Mouse (Mus musculus): ENCODE results near the gene Rbpjl.

Rbpjl gene

GRCm38 (mm10) chr2:164402906-164403305 is at the start of gene Rbpjl:
TSS of gene Rbpjl (plus strand) at chr2:164403141.
- in situ Hi-C loops (cut with MboI; ENCODE audit: low pct_unique_long_range_greater_than_20kb in 1 of 2, low sequenced_read_pairs in 2 of 2, unreplicated experiment in 1 of 2) = no loop called here

- in situ Hi-C loops (cut with MboI; ENCODE audit: low pct_unique_long_range_greater_than_20kb in 1 of 2, low sequenced_read_pairs in 2 of 2, unreplicated experiment in 1 of 2) = loop anchor here in 1 of 2 experiments (10.0 kb wide), 1 partner anchor 249 kb away; no protein-coding TSS in a partner anchor
These were observed 49.6 kb upstream of the Rbpjl start for GRCm38 (mm10) chr2:164353356-164353755.

- in situ Hi-C loops (cut with MboI; ENCODE audit: low pct_unique_long_range_greater_than_20kb in 1 of 2, low sequenced_read_pairs in 2 of 2, unreplicated experiment in 1 of 2) = loop anchor here in 1 of 2 experiments (10.0 kb wide), 1 partner anchor 252 kb away; no protein-coding TSS in a partner anchor
These were observed 46.6 kb upstream of the Rbpjl start for GRCm38 (mm10) chr2:164356177-164356967.

GRCm38 (mm10) chr2:164358373-164358772 is 44.6 kb upstream of the Rbpjl start:
- in situ Hi-C loops (cut with MboI; ENCODE audit: low pct_unique_long_range_greater_than_20kb in 1 of 2, low sequenced_read_pairs in 2 of 2, unreplicated experiment in 1 of 2) = loop anchor here in 1 of 2 experiments (10.0 kb wide), 1 partner anchor 254 kb away; no protein-coding TSS in a partner anchor

GRCm38 (mm10) chr2:164359031-164359430 is 43.9 kb upstream of the Rbpjl start:
- in situ Hi-C loops (cut with MboI; ENCODE audit: low pct_unique_long_range_greater_than_20kb in 1 of 2, low sequenced_read_pairs in 2 of 2, unreplicated experiment in 1 of 2) = loop anchor here in 1 of 2 experiments (10.0 kb wide), 1 partner anchor 254 kb away; no protein-coding TSS in a partner anchor

GRCm38 (mm10) chr2:164359668-164360067 is 43.3 kb upstream of the Rbpjl start:
- in situ Hi-C loops (cut with MboI; ENCODE audit: low pct_unique_long_range_greater_than_20kb in 1 of 2, low sequenced_read_pairs in 2 of 2, unreplicated experiment in 1 of 2) = loop anchor here in 1 of 2 experiments (10.0 kb wide), 1 partner anchor 255 kb away; no protein-coding TSS in a partner anchor

GRCm38 (mm10) chr2:164360974-164361657 is 41.8 kb upstream of the Rbpjl start:
- in situ Hi-C loops (cut with MboI; ENCODE audit: low pct_unique_long_range_greater_than_20kb in 1 of 2, low sequenced_read_pairs in 2 of 2, unreplicated experiment in 1 of 2) = no loop called here

- in situ Hi-C loops (cut with MboI; ENCODE audit: low pct_unique_long_range_greater_than_20kb in 1 of 2, low sequenced_read_pairs in 2 of 2, unreplicated experiment in 1 of 2) = no loop called here
These were observed 36.0 kb upstream of the Rbpjl start for GRCm38 (mm10) chr2:164366947-164367346.

- in situ Hi-C loops (cut with MboI; ENCODE audit: low pct_unique_long_range_greater_than_20kb in 1 of 2, low sequenced_read_pairs in 2 of 2, unreplicated experiment in 1 of 2) = no loop called here
These were observed 34.3 kb upstream of the Rbpjl start for GRCm38 (mm10) chr2:164368620-164369105.

- in situ Hi-C loops (cut with MboI; ENCODE audit: low pct_unique_long_range_greater_than_20kb in 1 of 2, low sequenced_read_pairs in 2 of 2, unreplicated experiment in 1 of 2) = no loop called here
These were observed 31.6 kb upstream of the Rbpjl start for GRCm38 (mm10) chr2:164371371-164371770.

- in situ Hi-C loops (cut with MboI; ENCODE audit: low pct_unique_long_range_greater_than_20kb in 1 of 2, low sequenced_read_pairs in 2 of 2, unreplicated experiment in 1 of 2) = no loop called here
These were observed 30.4 kb upstream of the Rbpjl start for GRCm38 (mm10) chr2:164372408-164373053.

- in situ Hi-C loops (cut with MboI; ENCODE audit: low pct_unique_long_range_greater_than_20kb in 1 of 2, low sequenced_read_pairs in 2 of 2, unreplicated experiment in 1 of 2) = no loop called here
These were observed 29.8 kb upstream of the Rbpjl start for GRCm38 (mm10) chr2:164373187-164373586.

- in situ Hi-C loops (cut with MboI; ENCODE audit: low pct_unique_long_range_greater_than_20kb in 1 of 2, low sequenced_read_pairs in 2 of 2, unreplicated experiment in 1 of 2) = no loop called here
These were observed 25.2 kb upstream of the Rbpjl start for GRCm38 (mm10) chr2:164377478-164378426.

GRCm38 (mm10) chr2:164381726-164382125 is 21.2 kb upstream of the Rbpjl start:
- in situ Hi-C loops (cut with MboI; ENCODE audit: low pct_unique_long_range_greater_than_20kb in 1 of 2, low sequenced_read_pairs in 2 of 2, unreplicated experiment in 1 of 2) = no loop called here

- in situ Hi-C loops (cut with MboI; ENCODE audit: low pct_unique_long_range_greater_than_20kb in 1 of 2, low sequenced_read_pairs in 2 of 2, unreplicated experiment in 1 of 2) = no loop called here
These were observed 20.0 kb upstream of the Rbpjl start for GRCm38 (mm10) chr2:164382971-164383370.

GRCm38 (mm10) chr2:164383656-164384399 is 19.1 kb upstream of the Rbpjl start:
- in situ Hi-C loops (cut with MboI; ENCODE audit: low pct_unique_long_range_greater_than_20kb in 1 of 2, low sequenced_read_pairs in 2 of 2, unreplicated experiment in 1 of 2) = no loop called here

Measured in mouse embryonic stem cell (cell line).